Mouse (Mus musculus) erythroblast, embryonic 14.5 days (primary cell): ENCODE measurements around the gene Lonp1. TPM values are rescaled to one million over a fixed set of nuclear protein-coding genes. Genes with fewer than 3 reads are reported as not detected.
A peak's percentile ranks its signal among the peaks of the same experiment; 100 is the strongest.
"Not testable (repeated sequence)": the region's sequence is repeated elsewhere in the genome, so short reads cannot be mapped to it uniquely, and the experiment has no call there.

ENCODE experiments used
- H3K27me3 ChIP-seq: 2 replicates; pipeline ENCODE4 v1.6.1; 2012; ENCODE audit warnings: inconsistent platforms; ENCODE audit not compliant: control insufficient read depth
- H3K36me3 ChIP-seq: 2 replicates; pipeline ENCODE4 v1.6.1; 2012; ENCODE audit warnings: mild to moderate bottlenecking, inconsistent platforms; ENCODE audit not compliant: control insufficient read depth
- H3K4me1 ChIP-seq: 2 replicates; pipeline ENCODE4 v1.6.1; 2012; ENCODE audit warnings: inconsistent platforms; ENCODE audit not compliant: control insufficient read depth
- H3K4me3 ChIP-seq: replicated peaks from 2 replicates; pipeline ENCODE3; 2012; ENCODE audit warnings: moderate library complexity, mild to moderate bottlenecking, inconsistent platforms
- H3K9me3 ChIP-seq: 2 replicates; pipeline ENCODE4 v1.6.1; 2012; ENCODE audit warnings: low read length, inconsistent platforms, mixed read lengths; ENCODE audit not compliant: control insufficient read depth
- GATA1 ChIP-seq: IDR thresholded peaks from 2 replicates; pipeline ENCODE4 v1.6.1; 2012; ENCODE audit warnings: low read length, inconsistent platforms, mixed read lengths
- TAL1 ChIP-seq: IDR thresholded peaks from 3 replicates; pipeline ENCODE4 v1.6.1; 2012; ENCODE audit warnings: low read length, inconsistent platforms, mixed read lengths
- polyA plus RNA-seq: library from polyadenylated mRNA; stranded (reverse); fragments of >175 nt; gene quantifications from 2 replicates; pipeline ENCODE4 v1.2.3, GENCODE M21; 2012

Gene Lonp1
- polyA plus RNA-seq, 1 experiment, result 6.7 TPM

DNA sequence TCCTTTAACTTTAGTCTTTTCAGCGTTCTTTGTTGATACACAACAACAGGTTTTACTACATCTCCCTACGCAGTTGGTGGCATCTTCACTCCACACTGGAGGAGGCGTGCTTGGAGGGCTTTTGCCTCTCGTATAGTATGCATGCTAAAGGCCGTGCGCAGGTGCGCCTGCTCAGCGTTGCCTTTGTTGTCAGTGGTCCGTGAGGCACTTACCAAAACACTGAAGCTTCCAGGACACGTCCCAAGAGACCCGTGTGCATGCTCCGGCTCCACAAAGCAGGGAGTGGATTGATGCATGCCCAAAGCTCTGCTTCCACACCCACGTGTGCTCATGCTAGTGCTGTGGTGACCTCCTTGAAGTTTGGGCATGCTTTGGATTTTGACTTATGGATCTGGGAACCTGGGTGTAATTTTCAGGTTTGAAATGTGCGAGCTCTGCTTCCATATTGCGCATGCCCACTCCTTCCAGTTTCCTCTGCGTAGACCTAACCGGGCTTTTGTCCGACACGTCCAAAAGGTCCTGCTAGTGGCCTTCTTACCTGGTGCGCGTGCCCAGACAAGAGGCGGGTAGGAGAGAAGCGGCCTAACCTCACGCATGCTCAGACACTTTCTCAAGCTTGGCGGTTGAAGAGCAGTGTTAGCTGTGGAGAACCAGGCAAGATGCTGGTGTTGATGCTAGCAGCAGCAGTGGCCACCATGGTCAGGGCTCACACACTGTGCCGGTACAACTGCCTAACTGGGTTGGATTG, 1.0 kb upstream of the Lonp1 start, which contains the start of gene Catsperd:
Gene Catsperd, plus strand, starts transcription at position 614 of the 748 bp plus-strand sequence.
- TF ChIP-seq TAL1 (no peak), GATA1 (no peak)
- Histone ChIP-seq H3K4me1 (peaks cover 39% of the 10 kb centered on the region), H3K9me3 (no peaks in the 10 kb centered on the region), H3K36me3 (peaks cover 27% of the 10 kb centered on the region), H3K27me3 (peaks cover 24% of the 10 kb centered on the region), H3K4me3 (peak within 1 kb of the TSS; percentile 88)

DNA sequence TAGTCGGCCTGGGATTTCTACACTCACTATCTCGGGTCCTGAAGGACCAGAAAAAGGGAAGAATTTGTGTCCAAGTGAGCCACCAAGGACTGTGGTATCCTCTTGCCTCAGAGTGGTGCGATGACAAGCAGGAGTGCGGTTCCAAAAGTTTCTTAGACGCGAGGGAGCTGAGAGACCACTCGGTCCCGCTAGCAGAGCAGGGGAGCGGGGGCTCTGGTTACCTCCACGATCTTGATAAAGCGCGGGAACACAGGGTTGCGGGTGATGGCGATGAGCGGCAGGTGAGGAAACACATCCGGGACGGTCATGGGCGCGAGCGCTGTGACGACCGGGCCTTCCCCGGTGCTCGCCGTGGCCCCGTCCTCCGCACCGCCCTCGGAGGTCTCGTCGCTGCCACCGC, 427 bp downstream of the Lonp1 start:
- Histone ChIP-seq H3K27me3 (peaks cover 21% of the 10 kb centered on the region), H3K36me3 (peaks cover 41% of the 10 kb centered on the region), H3K4me3 (peak overlapping the region; percentile 88), H3K4me1 (peaks cover 36% of the 10 kb centered on the region), H3K9me3 (no peaks in the 10 kb centered on the region)
- TF ChIP-seq GATA1 (no peak), TAL1 (no peak)

DNA sequence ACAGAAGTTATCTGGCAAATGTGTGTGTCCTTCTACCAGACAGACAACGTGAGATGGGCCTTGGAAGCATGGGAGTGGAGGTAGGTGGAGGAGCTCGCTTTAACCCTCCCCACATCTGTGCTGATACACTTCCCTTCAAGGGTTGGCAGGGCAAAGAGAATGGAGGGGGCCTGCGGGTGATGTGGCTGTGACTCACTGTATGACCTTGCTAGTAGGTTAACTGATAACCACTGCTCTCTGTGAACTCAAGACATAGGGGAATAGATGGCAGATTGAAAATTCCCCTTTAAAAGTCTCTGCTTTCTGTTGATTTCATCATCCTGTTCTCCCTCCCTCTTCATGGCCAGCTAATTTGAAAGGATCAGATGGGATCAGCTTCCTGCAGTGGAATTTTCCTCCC, 1.2 kb downstream of the Lonp1 start:
- Histone ChIP-seq H3K9me3 (no peaks in the 10 kb centered on the region), H3K4me3 (peak overlapping the region; percentile 88), H3K27me3 (peaks cover 19% of the 10 kb centered on the region), H3K4me1 (peaks cover 36% of the 10 kb centered on the region), H3K36me3 (peaks cover 48% of the 10 kb centered on the region)
- TF ChIP-seq TAL1 (no peak), GATA1 (no peak)

DNA sequence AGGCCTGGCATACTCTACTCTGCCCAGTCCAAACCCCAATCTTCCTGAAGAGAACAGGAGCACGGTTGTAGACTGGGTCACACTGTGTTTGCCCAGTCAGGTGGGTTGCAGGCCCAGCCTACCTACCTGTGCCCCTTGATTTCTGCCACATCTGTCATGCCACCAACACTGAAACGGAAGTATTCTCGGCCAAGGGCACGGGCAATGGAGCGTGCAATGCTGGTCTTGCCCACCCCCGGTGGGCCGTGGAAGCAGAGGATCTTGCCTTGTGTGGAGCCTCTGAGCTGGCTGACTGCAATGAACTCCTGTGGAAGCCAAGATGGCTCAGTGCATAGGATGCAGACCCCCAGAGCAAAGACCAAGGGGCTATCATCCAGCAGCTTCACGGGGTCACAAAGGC, 9.1 kb downstream of the Lonp1 start:
- Histone ChIP-seq H3K36me3 (peaks cover 87% of the 10 kb centered on the region), H3K4me3 (no peak overlapping the region), H3K9me3 (no peaks in the 10 kb centered on the region), H3K4me1 (peaks cover 40% of the 10 kb centered on the region), H3K27me3 (no peaks in the 10 kb centered on the region)
- TF ChIP-seq GATA1, result no peak
- TF ChIP-seq TAL1, result no peak

DNA sequence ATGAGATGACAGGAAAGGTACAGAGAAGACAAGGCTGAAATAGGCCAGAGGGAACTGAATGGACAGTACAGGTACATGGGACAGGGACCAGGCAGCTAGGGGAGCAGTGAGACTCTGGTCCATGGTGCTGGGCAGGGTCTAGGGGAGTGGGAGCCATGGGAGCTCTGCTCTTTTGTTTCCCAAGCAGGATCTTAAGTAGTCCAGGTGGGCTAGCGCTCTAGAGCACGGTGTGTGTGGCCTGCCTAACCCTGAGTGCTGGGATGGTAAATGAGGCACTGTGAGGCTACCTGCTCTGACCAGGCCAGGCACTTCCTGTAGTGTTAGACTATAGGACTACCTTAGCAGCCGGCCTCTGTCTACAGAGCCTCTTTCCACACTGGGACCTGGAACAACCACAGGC, 10.0 kb downstream of the Lonp1 start:
- TF ChIP-seq GATA1 (no peak), TAL1 (no peak)
- Histone ChIP-seq H3K4me1 (peaks cover 49% of the 10 kb centered on the region), H3K9me3 (no peaks in the 10 kb centered on the region), H3K27me3 (no peaks in the 10 kb centered on the region), H3K36me3 (peaks cover 78% of the 10 kb centered on the region), H3K4me3 (no peak overlapping the region)

DNA sequence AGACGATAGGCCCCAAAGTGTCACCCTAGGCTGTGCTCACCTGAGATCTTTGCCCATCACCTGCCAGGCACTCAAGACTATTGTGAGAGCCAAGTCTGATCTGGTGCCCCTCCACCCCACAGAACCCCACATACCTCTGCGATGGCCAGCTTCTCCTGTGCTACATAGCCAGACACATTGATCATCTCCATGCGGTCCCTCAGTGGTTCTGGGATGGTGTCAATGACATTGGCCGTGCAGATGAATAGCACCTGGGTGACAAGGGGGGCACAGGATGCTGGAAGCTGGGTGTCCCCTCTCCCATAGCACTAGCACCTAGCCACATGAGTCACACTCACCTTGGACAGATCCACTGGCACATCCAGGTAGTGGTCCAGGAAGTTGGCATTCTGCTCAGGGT, 10.9 kb downstream of the Lonp1 start:
- H3K27me3 ChIP-seq, result no peaks in the 10 kb centered on the region
- H3K9me3 ChIP-seq, result no peaks in the 10 kb centered on the region
- no peak overlapping the region for H3K4me3 ChIP-seq
- peaks cover 59% of the 10 kb centered on the region for H3K4me1 ChIP-seq
- TF ChIP-seq TAL1 (no peak), GATA1 (no peak)
- H3K36me3 ChIP-seq, result peaks cover 73% of the 10 kb centered on the region

DNA sequence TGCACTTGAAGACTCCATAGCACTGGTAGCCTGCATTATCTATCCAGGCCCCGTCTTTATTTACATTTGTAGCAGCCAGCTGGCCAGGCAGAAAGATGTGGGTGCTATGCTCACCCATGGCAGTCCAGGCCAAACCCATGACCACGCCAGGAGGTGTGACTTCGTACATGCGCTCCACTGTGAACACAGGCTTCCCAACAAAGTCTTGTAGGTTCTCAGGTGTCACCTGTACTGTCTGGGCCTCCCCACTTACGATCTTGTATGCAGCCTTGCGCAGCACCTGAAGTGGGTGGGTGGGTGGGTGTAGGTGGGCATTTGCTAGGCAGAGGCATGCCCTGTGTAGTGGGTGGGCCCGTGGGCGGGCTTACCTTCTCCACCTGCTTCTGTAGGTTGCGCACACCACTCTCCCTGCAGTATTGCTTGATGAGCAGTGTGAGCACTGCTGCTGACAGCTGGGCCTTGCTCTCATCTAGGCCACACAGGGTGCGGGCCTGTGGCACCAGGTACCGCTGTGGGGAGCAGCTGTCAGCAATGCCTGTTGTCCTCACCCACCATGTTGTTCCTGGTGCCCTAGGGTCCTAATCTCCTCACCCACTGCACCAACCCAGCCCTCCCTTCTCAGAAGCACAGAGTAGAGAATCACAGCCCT, 11.4 kb downstream of the Lonp1 start:
- Histone ChIP-seq H3K9me3 (no peaks in the 10 kb centered on the region), H3K36me3 (peaks cover 67% of the 10 kb centered on the region), H3K4me3 (peak overlapping the region; percentile 77), H3K4me1 (peaks cover 63% of the 10 kb centered on the region), H3K27me3 (no peaks in the 10 kb centered on the region)
- TF ChIP-seq TAL1, result no peak
- TF ChIP-seq GATA1, result no peak

DNA sequence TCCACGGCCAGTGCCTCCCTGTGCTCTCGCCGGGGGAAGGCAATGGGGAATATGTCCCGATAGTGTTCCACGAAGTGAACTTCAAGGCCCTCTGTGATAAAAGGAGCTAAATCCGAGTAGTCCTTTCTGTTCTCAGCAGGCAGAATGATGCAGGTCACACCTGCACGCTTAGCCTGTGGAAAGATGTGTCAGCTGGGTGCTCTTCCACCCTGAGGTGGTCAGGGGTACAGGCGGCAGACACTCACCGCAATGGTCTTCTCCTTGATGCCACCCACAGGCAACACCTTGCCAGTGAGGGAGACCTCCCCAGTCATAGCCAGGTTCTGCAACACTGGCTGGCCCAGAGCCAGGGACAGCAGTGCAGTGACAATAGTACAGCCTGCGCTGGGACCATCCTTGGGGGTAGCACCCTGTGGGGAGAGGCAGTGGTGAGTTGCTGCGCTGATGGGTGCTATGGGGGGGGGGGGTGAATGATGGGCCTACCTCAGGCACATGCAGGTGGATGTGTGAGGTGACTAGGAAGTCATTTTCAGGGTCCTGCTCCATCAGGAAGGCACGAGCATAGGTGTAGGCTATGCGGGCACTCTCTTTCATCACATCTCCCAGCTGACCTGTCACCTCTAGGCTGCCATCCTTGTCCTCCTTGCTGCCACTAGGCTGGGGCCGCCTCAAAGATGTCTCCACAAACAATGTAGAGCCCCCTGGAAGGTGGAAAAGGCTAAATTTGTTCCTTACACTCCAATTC, 12.1 kb downstream of the Lonp1 start:
- Histone ChIP-seq H3K4me1 (peaks cover 66% of the 10 kb centered on the region), H3K4me3 (peak overlapping the region; percentile 77), H3K9me3 (no peaks in the 10 kb centered on the region), H3K27me3 (no peaks in the 10 kb centered on the region), H3K36me3 (peaks cover 60% of the 10 kb centered on the region)
- TF ChIP-seq TAL1 (no peak), GATA1 (no peak)

DNA sequence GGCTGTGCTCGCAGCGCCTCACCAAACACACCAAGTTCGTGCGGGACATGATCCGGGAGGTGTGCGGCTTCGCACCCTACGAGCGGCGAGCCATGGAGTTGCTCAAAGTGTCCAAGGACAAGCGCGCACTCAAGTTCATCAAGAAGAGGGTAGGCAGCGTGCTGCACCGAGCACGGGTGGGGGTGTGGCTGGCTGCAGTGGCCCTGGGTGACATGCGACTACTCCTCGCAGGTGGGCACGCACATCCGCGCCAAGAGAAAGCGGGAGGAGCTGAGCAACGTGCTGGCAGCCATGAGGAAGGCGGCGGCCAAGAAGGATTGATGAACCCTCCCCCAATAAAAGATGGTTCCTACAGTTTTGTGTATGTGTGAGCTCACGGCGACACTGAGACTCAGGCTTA, 12.8 kb downstream of the Lonp1 start:
- Histone ChIP-seq H3K4me3 (peak overlapping the region; percentile 77), H3K4me1 (peaks cover 70% of the 10 kb centered on the region), H3K36me3 (peaks cover 54% of the 10 kb centered on the region)
- H3K9me3 ChIP-seq, H3K27me3 ChIP-seq: not testable (repeated sequence)
